Mouse (Mus musculus): ENCODE measurements around the gene Fbxl16. TPM values are rescaled to one million over a fixed set of nuclear protein-coding genes. Genes with fewer than 3 reads are reported as not detected.

Fbxl16 gene
- polyA plus RNA-seq, 1 experiment from 2014 or later = 37.2 TPM

DNA sequence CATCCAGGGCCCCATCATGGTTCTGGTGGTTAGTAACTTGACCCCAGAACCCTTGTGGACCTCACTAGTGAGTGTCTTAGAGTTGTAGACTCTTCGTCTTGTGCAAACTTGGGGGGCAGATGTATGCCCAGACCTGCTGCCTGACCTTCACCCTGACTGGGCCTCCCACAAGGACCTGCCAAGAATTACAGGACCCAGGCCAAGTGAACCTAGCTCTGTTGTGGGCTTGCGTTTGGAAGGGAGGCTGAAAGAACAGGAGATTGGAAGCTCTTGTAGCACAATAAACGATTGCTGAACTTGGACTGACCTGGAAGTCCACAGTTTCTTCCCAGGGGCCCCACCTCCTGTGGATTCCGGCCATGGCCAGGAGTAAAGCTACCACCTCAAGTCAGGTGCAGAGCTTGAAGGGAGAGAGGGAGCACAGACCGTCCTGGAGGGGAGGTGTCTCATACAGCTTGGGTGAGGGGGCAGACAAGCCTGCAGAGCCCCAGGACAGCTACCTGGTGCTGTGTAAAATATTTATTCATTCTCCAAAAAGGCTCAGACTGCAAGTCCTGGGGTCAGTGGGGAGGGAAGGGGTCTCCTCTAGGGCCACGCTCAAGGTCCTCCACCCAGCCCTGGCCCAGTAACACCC lies 25.2 kb downstream of the Fbxl16 start:
- no peaks in the 10 kb centered on the region for H3K27me3 ChIP-seq (ENCODE audit: control insufficient read depth, insufficient read depth, low read length)
- peak overlapping the region; percentile 82 for H3K4me3 ChIP-seq (replicated peaks; ENCODE audit: low read depth, low read length)
- ATAC-seq (ENCODE audit: low FRiP score, low TSS enrichment) (no peak), DNase-seq (no peak)
- H3K36me3 ChIP-seq (ENCODE audit: control insufficient read depth, insufficient read depth, low read length) = peaks cover 40% of the 10 kb centered on the region
- WGBS = 64% methylated on average over 6 of the region's 6 CpGs
- H3K9ac ChIP-seq (replicated peaks; ENCODE audit: low read length) = peak overlapping the region; percentile 81
- H3K27ac ChIP-seq (replicated peaks; ENCODE audit: low read depth, low read length) = peak overlapping the region; percentile 97; the same call in 1 of the 2 replicates
- peaks cover 67% of the 10 kb centered on the region for H3K4me1 ChIP-seq (ENCODE audit: control insufficient read depth, insufficient read depth, low read length)
- peak overlapping the region; percentile 95 for H3K4me2 ChIP-seq (ENCODE audit: low read length)
- H3K9me3 ChIP-seq (ENCODE audit: control insufficient read depth, low read length) = no peaks in the 10 kb centered on the region

- Histone ChIP-seq H3K4me1 (ENCODE audit: control insufficient read depth, insufficient read depth, low read length) (peaks cover 64% of the 10 kb centered on the region), H3K27me3 (ENCODE audit: control insufficient read depth, insufficient read depth, low read length) (no peaks in the 10 kb centered on the region), H3K9me3 (ENCODE audit: control insufficient read depth, low read length) (no peaks in the 10 kb centered on the region), H3K4me3 (replicated peaks; ENCODE audit: low read depth, low read length) (peak overlapping the region; percentile 82), H3K4me2 (ENCODE audit: low read length) (peak overlapping the region; percentile 95), H3K9ac (replicated peaks; ENCODE audit: low read length) (peak overlapping the region; percentile 81), H3K27ac (replicated peaks; ENCODE audit: low read depth, low read length) (no peak overlapping the region), H3K36me3 (ENCODE audit: control insufficient read depth, insufficient read depth, low read length) (peaks cover 43% of the 10 kb centered on the region)
- WGBS = 91% methylated on average over 12 of the region's 12 CpGs
- no peak for DNase-seq
- no peak for ATAC-seq (ENCODE audit: low FRiP score, low TSS enrichment)
Measured at GRCm38 (mm10) chr17:25834595-25835222, 25.8 kb downstream of the Fbxl16 start.

- Histone ChIP-seq H3K9ac (replicated peaks; ENCODE audit: low read length) (no peak overlapping the region), H3K36me3 (ENCODE audit: control insufficient read depth, insufficient read depth, low read length) (peaks cover 43% of the 10 kb centered on the region), H3K4me3 (replicated peaks; ENCODE audit: low read depth, low read length) (no peak overlapping the region), H3K4me1 (ENCODE audit: control insufficient read depth, insufficient read depth, low read length) (peaks cover 60% of the 10 kb centered on the region), H3K4me2 (ENCODE audit: low read length) (peak overlapping the region; percentile 95), H3K9me3 (ENCODE audit: control insufficient read depth, low read length) (no peaks in the 10 kb centered on the region), H3K27ac (replicated peaks; ENCODE audit: low read depth, low read length) (no peak overlapping the region), H3K27me3 (ENCODE audit: control insufficient read depth, insufficient read depth, low read length) (no peaks in the 10 kb centered on the region)
- DNase-seq (no peak), ATAC-seq (ENCODE audit: low FRiP score, low TSS enrichment) (no peak)
- 95% methylated on average over 7 of the region's 7 CpGs for WGBS
Measured at GRCm38 (mm10) chr17:25835301-25835700, 26.4 kb downstream of the Fbxl16 start.

GRCm38 (mm10) chr17:25835816-25836215 lies 26.9 kb downstream of the Fbxl16 start:
- no peak overlapping the region for H3K4me3 ChIP-seq (replicated peaks; ENCODE audit: low read depth, low read length)
- 94% methylated on average over 16 of the region's 16 CpGs for WGBS
- no peaks in the 10 kb centered on the region for H3K9me3 ChIP-seq (ENCODE audit: control insufficient read depth, low read length)
- DNase-seq = no peak
- no peak overlapping the region; the same call in 1 of the 2 replicates for H3K9ac ChIP-seq (replicated peaks; ENCODE audit: low read length)
- H3K27ac ChIP-seq (replicated peaks; ENCODE audit: low read depth, low read length) = no peak overlapping the region
- H3K4me2 ChIP-seq (ENCODE audit: low read length) = peak overlapping the region; percentile 75
- H3K27me3 ChIP-seq (ENCODE audit: control insufficient read depth, insufficient read depth, low read length) = no peaks in the 10 kb centered on the region
- peaks cover 43% of the 10 kb centered on the region for H3K36me3 ChIP-seq (ENCODE audit: control insufficient read depth, insufficient read depth, low read length)
- H3K4me1 ChIP-seq (ENCODE audit: control insufficient read depth, insufficient read depth, low read length) = peaks cover 60% of the 10 kb centered on the region
- no peak for ATAC-seq (ENCODE audit: low FRiP score, low TSS enrichment)

- H3K4me1 ChIP-seq (ENCODE audit: control insufficient read depth, insufficient read depth, low read length) = peaks cover 54% of the 10 kb centered on the region
- 24% methylated on average over 23 of the region's 23 CpGs for WGBS
- no peaks in the 10 kb centered on the region for H3K9me3 ChIP-seq (ENCODE audit: control insufficient read depth, low read length)
- peaks cover 43% of the 10 kb centered on the region for H3K36me3 ChIP-seq (ENCODE audit: control insufficient read depth, insufficient read depth, low read length)
- ATAC-seq (ENCODE audit: low FRiP score, low TSS enrichment) (no peak), DNase-seq (no peak)
- H3K4me3 ChIP-seq (replicated peaks; ENCODE audit: low read depth, low read length) = peak overlapping the region; percentile 47
- H3K4me2 ChIP-seq (ENCODE audit: low read length) = peak overlapping the region; percentile 75
- no peaks in the 10 kb centered on the region for H3K27me3 ChIP-seq (ENCODE audit: control insufficient read depth, insufficient read depth, low read length)
- peak overlapping the region; percentile 78 for H3K9ac ChIP-seq (replicated peaks; ENCODE audit: low read length)
- H3K27ac ChIP-seq (replicated peaks; ENCODE audit: low read depth, low read length) = peak overlapping the region; percentile 84
Measured at GRCm38 (mm10) chr17:25836397-25837075, 27.7 kb downstream of the Fbxl16 start.

DNA sequence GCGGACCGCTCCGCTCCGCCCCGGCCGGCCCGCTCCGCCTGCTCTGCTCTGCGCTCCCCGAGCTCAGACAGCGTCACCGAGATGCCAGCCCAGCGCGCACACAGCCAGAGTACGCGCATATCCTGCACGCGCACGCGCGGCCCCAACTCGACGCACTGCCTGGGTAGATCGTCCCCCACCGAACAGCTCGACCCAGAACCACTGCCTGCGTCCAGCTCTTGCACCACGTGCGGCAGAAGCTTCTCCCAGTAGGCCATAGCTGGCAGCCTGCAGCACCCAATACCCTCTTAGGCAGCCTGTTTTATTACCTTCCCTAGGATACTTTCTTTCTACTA lies 28.2 kb downstream of the Fbxl16 start, which contains the start of gene Rhbdl1:
TSS of gene Rhbdl1 (minus strand) at position 220 of the 335 bp plus-strand sequence.
- H3K4me3 ChIP-seq (replicated peaks; ENCODE audit: low read depth, low read length) = peak within 1 kb of the TSS; percentile 47
- ATAC-seq (ENCODE audit: low FRiP score, low TSS enrichment) (peak; percentile 26; the same call in 1 of the 2 replicates), DNase-seq (peak; percentile 89)
- 2% methylated on average over 29 of the region's 29 CpGs for WGBS
- peak within 1 kb of the TSS; percentile 75 for H3K4me2 ChIP-seq (ENCODE audit: low read length)
- no peaks in the 10 kb centered on the region for H3K27me3 ChIP-seq (ENCODE audit: control insufficient read depth, insufficient read depth, low read length)
- H3K4me1 ChIP-seq (ENCODE audit: control insufficient read depth, insufficient read depth, low read length) = peaks cover 49% of the 10 kb centered on the region
- peak within 1 kb of the TSS; percentile 84 for H3K27ac ChIP-seq (replicated peaks; ENCODE audit: low read depth, low read length)
- H3K9me3 ChIP-seq (ENCODE audit: control insufficient read depth, low read length) = no peaks in the 10 kb centered on the region
- peak within 1 kb of the TSS; percentile 78 for H3K9ac ChIP-seq (replicated peaks; ENCODE audit: low read length)
- peaks cover 46% of the 10 kb centered on the region for H3K36me3 ChIP-seq (ENCODE audit: control insufficient read depth, insufficient read depth, low read length)

GRCm38 (mm10) chr17:25837533-25837932 lies 28.6 kb downstream of the Fbxl16 start:
- DNase-seq = peak; percentile 57
- H3K4me1 ChIP-seq (ENCODE audit: control insufficient read depth, insufficient read depth, low read length) = peaks cover 46% of the 10 kb centered on the region
- no peak overlapping the region for H3K4me3 ChIP-seq (replicated peaks; ENCODE audit: low read depth, low read length)
- H3K4me2 ChIP-seq (ENCODE audit: low read length) = peak overlapping the region; percentile 75
- H3K27me3 ChIP-seq (ENCODE audit: control insufficient read depth, insufficient read depth, low read length) = no peaks in the 10 kb centered on the region
- H3K9ac ChIP-seq (replicated peaks; ENCODE audit: low read length) = peak overlapping the region; percentile 78; the same call in 1 of the 2 replicates
- no peaks in the 10 kb centered on the region for H3K9me3 ChIP-seq (ENCODE audit: control insufficient read depth, low read length)
- ATAC-seq (ENCODE audit: low FRiP score, low TSS enrichment) = no peak
- 13% methylated on average over 3 of the region's 3 CpGs for WGBS
- peaks cover 51% of the 10 kb centered on the region for H3K36me3 ChIP-seq (ENCODE audit: control insufficient read depth, insufficient read depth, low read length)
- H3K27ac ChIP-seq (replicated peaks; ENCODE audit: low read depth, low read length) = peak overlapping the region; percentile 84

- H3K4me2 ChIP-seq (ENCODE audit: low read length) = no peak overlapping the region
- DNase-seq = no peak
- H3K27ac ChIP-seq (replicated peaks; ENCODE audit: low read depth, low read length) = no peak overlapping the region
- H3K4me1 ChIP-seq (ENCODE audit: control insufficient read depth, insufficient read depth, low read length) = peaks cover 51% of the 10 kb centered on the region
- no peak overlapping the region for H3K9ac ChIP-seq (replicated peaks; ENCODE audit: low read length)
- WGBS = 93% methylated on average over 4 of the region's 4 CpGs
- H3K27me3 ChIP-seq (ENCODE audit: control insufficient read depth, insufficient read depth, low read length) = no peaks in the 10 kb centered on the region
- no peak for ATAC-seq (ENCODE audit: low FRiP score, low TSS enrichment)
- no peak overlapping the region for H3K4me3 ChIP-seq (replicated peaks; ENCODE audit: low read depth, low read length)
- no peaks in the 10 kb centered on the region for H3K9me3 ChIP-seq (ENCODE audit: control insufficient read depth, low read length)
- peaks cover 53% of the 10 kb centered on the region for H3K36me3 ChIP-seq (ENCODE audit: control insufficient read depth, insufficient read depth, low read length)
Measured at GRCm38 (mm10) chr17:25838904-25839303, 30.0 kb downstream of the Fbxl16 start.

All from midbrain, embryonic 14.5 days (tissue).